Mouse (Mus musculus) limb, embryonic 11.5 days (tissue): ENCODE measurements around the gene Clic3. TPM values are rescaled to one million over a fixed set of nuclear protein-coding genes. Genes with fewer than 3 reads are reported as not detected.

Experiments used
- ATAC-seq: fragments of 200-750 bp; cut with Nextera tagmentation; 2 replicates; pipeline ENCODE4 v1.8.0; 2017; ENCODE audit warnings: low read depth; ENCODE audit not compliant: insufficient number of reproducible peaks, low FRiP score, low TSS enrichment
- DNase-seq: peaks from one replicate; pipeline ENCODE4 v3.0.0-alpha.2; 2015; ENCODE audit warnings: low spot score
- H3K27ac ChIP-seq: fragments of 300-500 bp; sonication (generic); replicated peaks from 2 replicates; pipeline ENCODE4 v1.5.1; 2014; ENCODE audit warnings: low read depth, mild to moderate bottlenecking, low read length
- H3K27me3 ChIP-seq: fragments of 300-500 bp; sonication (generic); 2 replicates; pipeline ENCODE4 v1.6.1; 2014; ENCODE audit warnings: mild to moderate bottlenecking, low read length, mixed read lengths; ENCODE audit not compliant: control insufficient read depth, insufficient read depth
- H3K36me3 ChIP-seq: fragments of 300-500 bp; sonication (generic); 2 replicates; pipeline ENCODE4 v1.6.1; 2014; ENCODE audit warnings: mild to moderate bottlenecking, low read length, moderate library complexity, mixed read lengths; ENCODE audit not compliant: control insufficient read depth, insufficient read depth
- H3K4me1 ChIP-seq: fragments of 300-500 bp; sonication (generic); 2 replicates; pipeline ENCODE4 v1.6.1; 2014; ENCODE audit warnings: low read length, mixed read lengths; ENCODE audit not compliant: control insufficient read depth, insufficient read depth
- H3K4me2 ChIP-seq: fragments of 300-500 bp; sonication (generic); 2 replicates; pipeline ENCODE4 v1.6.1; 2014; ENCODE audit warnings: low read depth, mild to moderate bottlenecking, moderate library complexity; ENCODE audit not compliant: severe bottlenecking
- H3K4me3 ChIP-seq: fragments of 300-500 bp; sonication (generic); 2 replicates; pipeline ENCODE4 v1.5.1; 2014; ENCODE audit warnings: low read depth, low read length
- H3K9ac ChIP-seq: fragments of 300-500 bp; sonication (generic); 2 replicates; pipeline ENCODE4 v1.6.1; 2014; ENCODE audit warnings: mild to moderate bottlenecking, low read length
- H3K9me3 ChIP-seq: fragments of 300-500 bp; sonication (generic); 2 replicates; pipeline ENCODE4 v1.6.1; 2016; ENCODE audit warnings: low read length; ENCODE audit not compliant: control insufficient read depth
- WGBS: fragments of 180-500 bp; shearing (Covaris S2); extraction: QIAGEN DNeasy Blood & Tissue Kit; methylation state at CpG from one replicate; pipeline ENCODE4 v1.1.7; 2014; 5-methylcytosine and 5-hydroxymethylcytosine counted together
- polyA plus RNA-seq: library from polyadenylated mRNA; unstranded; fragments of >200 nt; fragmentation: Nextera tagmentation; extraction: Ambion mirVana; gene quantifications from 2 replicates; pipeline ENCODE4 v1.2.1, GENCODE M21; 2014

Gene Clic3
- polyA plus RNA-seq, 1 experiment from 2014 or later: not detected

DNA sequence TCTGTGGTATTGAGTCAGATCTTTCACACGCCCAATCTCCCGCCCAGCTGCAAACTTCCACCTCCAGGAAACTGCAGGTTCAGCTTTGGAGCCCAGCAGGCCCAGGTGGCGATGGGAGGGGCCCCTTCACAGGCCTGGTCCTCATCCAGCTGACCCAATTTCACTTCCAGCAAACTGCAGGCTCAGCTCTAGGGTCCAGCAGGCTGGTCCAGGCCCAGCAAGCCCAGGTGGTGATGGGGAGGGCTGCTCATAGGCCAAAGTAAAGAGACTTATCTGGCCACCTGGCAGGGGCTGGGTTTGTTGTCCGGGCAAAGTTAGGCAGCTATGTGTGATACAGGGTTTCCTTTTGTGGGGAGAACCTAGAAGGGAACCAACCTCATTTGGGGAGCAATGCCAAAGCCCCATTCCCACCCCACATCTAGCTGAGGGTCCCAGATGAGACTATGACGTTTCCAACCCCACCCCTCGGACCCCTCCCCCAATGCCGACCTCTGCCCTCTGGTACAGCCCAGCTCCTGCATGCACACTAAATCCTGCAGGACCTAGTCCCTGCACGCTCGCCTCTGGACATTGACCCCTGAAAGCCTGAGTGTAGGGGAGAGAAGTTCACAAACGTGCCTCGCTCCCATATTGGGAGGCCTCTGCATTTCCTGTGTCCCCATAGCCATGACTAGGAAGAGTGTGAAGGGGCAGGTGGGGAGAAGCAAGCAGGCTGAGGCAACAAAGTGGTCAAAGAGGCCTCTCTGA lies 28.4 kb downstream of the Clic3 start:
- H3K27me3 ChIP-seq: no peaks in the 10 kb centered on the region
- H3K9me3 ChIP-seq: no peaks in the 10 kb centered on the region
- ATAC-seq (no peak), DNase-seq (no peak)
- H3K4me3 ChIP-seq: no peak overlapping the region
- WGBS: 65% methylated on average over 11 of the region's 11 CpGs
- H3K4me2 ChIP-seq: no peak overlapping the region
- no peaks in the 10 kb centered on the region for H3K4me1 ChIP-seq
- H3K36me3 ChIP-seq: no peaks in the 10 kb centered on the region
- H3K27ac ChIP-seq: no peak overlapping the region
- H3K9ac ChIP-seq: no peak overlapping the region

DNA sequence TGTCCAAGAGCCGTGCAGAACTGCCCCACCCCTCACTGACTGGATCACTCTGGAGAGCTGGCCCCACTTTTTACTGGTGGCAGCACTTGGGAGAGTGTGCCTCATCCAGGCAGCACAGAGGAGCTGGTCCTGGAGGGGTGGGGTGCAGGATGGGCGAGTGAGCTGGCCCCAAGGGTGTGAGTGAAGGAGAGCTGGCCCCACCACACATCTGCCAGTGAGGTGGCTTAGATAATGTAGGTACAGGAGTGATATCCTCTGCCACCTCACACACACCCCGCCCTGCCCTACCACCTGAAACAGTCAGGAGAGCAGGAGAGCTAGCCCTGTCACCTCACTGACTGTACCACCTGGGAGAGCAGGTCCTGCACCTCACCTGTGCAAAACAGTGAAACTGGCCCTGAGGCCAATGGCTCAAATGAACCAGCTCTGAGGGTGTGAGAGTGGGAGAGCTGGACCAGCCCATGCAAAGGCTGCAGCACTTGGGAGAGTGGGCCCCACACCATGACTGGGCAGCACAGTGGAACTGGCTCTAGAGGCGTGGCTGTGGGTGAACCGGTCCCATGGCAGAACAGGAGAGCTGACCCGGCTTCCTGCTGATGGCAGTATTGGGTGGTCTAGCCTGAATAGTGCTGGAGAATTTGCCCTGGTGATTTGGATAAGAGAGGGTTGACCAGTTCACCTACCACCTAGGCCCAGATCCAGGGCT lies 31.5 kb downstream of the Clic3 start:
- Histone ChIP-seq H3K4me2 (no peak overlapping the region), H3K36me3 (no peaks in the 10 kb centered on the region), H3K27me3 (no peaks in the 10 kb centered on the region), H3K4me3 (no peak overlapping the region), H3K9ac (no peak overlapping the region), H3K27ac (no peak overlapping the region), H3K9me3 (no peaks in the 10 kb centered on the region), H3K4me1 (no peaks in the 10 kb centered on the region)
- ATAC-seq (no peak), DNase-seq (no peak)
- WGBS: 80% methylated on average over 6 of the region's 6 CpGs

GRCm38 (mm10) chr2:25488671-25489068 lies 32.0 kb downstream of the Clic3 start:
- WGBS: 79% methylated on average over 7 of the region's 7 CpGs
- Histone ChIP-seq H3K9me3 (no peaks in the 10 kb centered on the region), H3K4me1 (no peaks in the 10 kb centered on the region), H3K27me3 (no peaks in the 10 kb centered on the region), H3K9ac (no peak overlapping the region), H3K27ac (no peak overlapping the region), H3K4me3 (no peak overlapping the region), H3K36me3 (no peaks in the 10 kb centered on the region), H3K4me2 (no peak overlapping the region)
- DNase-seq (no peak), ATAC-seq (no peak)

GRCm38 (mm10) chr2:25492988-25493387 lies 36.4 kb downstream of the Clic3 start:
- 81% methylated on average over 5 of the region's 5 CpGs for WGBS

GRCm38 (mm10) chr2:25493476-25493961 lies 36.9 kb downstream of the Clic3 start, which contains the start of gene Lcn12:
TSS of gene Lcn12 (minus strand) at chr2:25493911.
- no peak within 1 kb of the TSS for H3K27ac ChIP-seq
- no peak for DNase-seq
- H3K9ac ChIP-seq: no peak within 1 kb of the TSS
- ATAC-seq: no peak
- H3K27me3 ChIP-seq: no peaks in the 10 kb centered on the region
- H3K4me2 ChIP-seq: no peak within 1 kb of the TSS
- H3K4me3 ChIP-seq: no peak within 1 kb of the TSS
- no peaks in the 10 kb centered on the region for H3K4me1 ChIP-seq
- no peaks in the 10 kb centered on the region for H3K36me3 ChIP-seq
- H3K9me3 ChIP-seq: no peaks in the 10 kb centered on the region
- 94% methylated on average over 5 of the region's 5 CpGs for WGBS

More at GRCm38 (mm10) chr2:25492988-25493387, 36.4 kb downstream of the Clic3 start:
- H3K4me1 ChIP-seq: no peaks in the 10 kb centered on the region
- no peak overlapping the region for H3K4me2 ChIP-seq
- H3K27me3 ChIP-seq: no peaks in the 10 kb centered on the region
- no peak overlapping the region for H3K4me3 ChIP-seq
- no peak for ATAC-seq
- H3K36me3 ChIP-seq: no peaks in the 10 kb centered on the region
- H3K9ac ChIP-seq: no peak overlapping the region
- no peaks in the 10 kb centered on the region for H3K9me3 ChIP-seq
- no peak overlapping the region for H3K27ac ChIP-seq
- DNase-seq: no peak

DNA sequence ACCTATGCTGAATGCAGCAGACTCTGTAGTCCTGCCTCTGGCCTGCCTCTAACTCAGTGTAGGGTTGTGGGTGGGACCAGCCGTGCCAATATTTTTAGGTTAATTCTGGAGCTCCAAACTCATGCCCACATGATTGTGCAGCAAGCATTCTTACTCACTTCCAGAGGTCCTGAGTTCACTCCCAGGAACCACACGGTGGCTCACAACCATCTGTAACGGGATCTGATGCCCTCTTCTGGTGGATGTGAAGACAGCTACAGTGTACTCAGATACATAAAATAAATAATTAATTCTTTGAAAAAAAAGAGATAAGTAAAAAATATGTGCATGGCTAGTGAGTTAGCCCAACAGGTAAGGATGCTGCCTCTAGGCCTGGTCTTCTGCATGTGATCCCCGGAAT lies 39.8 kb downstream of the Clic3 start:
- H3K27ac ChIP-seq: no peak overlapping the region
- H3K36me3 ChIP-seq: no peaks in the 10 kb centered on the region
- H3K4me3 ChIP-seq: no peak overlapping the region
- WGBS: 41% methylated on average over 4 of the region's 4 CpGs
- no peak overlapping the region for H3K4me2 ChIP-seq
- no peak overlapping the region for H3K9ac ChIP-seq
- no peak for DNase-seq
- no peak for ATAC-seq
- no peaks in the 10 kb centered on the region for H3K9me3 ChIP-seq
- peaks cover 3% of the 10 kb centered on the region for H3K4me1 ChIP-seq
- H3K27me3 ChIP-seq: no peaks in the 10 kb centered on the region

DNA sequence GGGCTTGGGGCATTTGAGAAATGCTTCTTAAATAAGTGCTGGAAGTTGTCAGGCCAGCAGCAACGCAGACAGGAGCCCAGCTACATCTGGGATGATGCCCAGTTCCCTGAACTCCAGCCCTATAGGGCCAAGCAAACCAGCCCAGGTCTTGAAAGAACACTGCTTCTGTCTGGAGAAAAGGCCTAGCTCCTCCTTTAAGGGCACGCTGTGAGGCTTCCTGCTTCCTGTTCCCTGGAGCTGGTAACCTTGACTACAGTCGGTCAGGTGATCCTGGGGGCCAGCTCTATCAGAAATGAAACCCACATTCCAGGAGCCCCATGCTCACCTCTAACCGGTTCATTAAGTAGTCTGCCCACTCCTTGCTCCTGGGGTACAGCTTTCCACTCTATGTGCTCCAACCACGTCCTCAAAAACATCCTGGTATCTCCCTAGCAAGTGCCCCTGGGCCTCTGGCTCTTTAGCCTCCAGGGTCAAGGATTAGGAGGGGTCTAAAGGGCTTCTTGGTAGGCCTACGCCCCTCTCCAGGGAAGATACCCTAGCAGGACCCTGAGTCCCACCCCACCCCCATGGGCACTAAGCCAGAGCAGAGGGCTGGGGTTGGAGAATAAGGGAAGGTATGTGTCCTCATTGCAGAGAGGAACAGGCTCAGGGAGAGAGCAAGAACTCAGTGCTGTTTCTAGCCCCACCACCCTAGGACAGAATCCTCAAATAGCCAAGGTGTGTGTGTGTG lies 41.4 kb downstream of the Clic3 start:
- no peak overlapping the region for H3K27ac ChIP-seq
- H3K9ac ChIP-seq: no peak overlapping the region
- ATAC-seq: no peak
- no peaks in the 10 kb centered on the region; the same call in 1 of the 2 replicates for H3K36me3 ChIP-seq
- no peak for DNase-seq
- H3K4me1 ChIP-seq: peaks cover 7% of the 10 kb centered on the region
- no peak overlapping the region for H3K4me3 ChIP-seq
- no peaks in the 10 kb centered on the region for H3K9me3 ChIP-seq
- H3K27me3 ChIP-seq: no peaks in the 10 kb centered on the region
- 53% methylated on average over 6 of the region's 6 CpGs for WGBS
- no peak overlapping the region for H3K4me2 ChIP-seq
